Comparison of ENCODE assay signal across 26 mouse cellular contexts in the genomic region with DNA sequence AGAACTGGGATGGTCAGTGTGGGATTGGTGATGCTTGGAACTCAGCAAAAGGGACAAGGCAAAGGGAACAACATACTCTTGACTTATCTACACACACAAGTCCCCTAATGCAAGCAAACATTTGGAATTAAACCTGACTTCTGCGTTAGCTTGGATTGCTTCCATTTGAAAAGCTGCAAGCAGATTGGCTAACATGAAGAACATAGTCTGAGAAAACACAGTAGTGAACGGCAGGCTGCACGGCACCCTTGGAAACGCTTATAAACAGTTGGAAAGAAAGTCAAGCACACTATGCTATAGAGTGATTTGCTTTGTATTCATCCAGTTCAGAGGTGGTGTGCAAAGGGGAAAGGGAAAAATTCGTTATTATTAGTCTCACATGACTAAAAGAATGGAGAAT.
"Had no signal": no experiment of that assay in that cellular context is flagged by ENCODE, and none has a peak within 500 bp of the region (broad histone marks: within the 10 kb centered on the region; RNA-seq: fewer than 3 reads in every experiment).

No protein-coding gene starts in this region.

- H3K27ac ChIP-seq: embryonic facial prominence, embryonic 10.5 days; embryonic facial prominence, embryonic 12.5 days; embryonic facial prominence, embryonic 13.5 days; embryonic facial prominence, embryonic 15.5 days; forebrain, embryonic 10.5 days; forebrain, embryonic 12.5 days; gastrocnemius, adult 2 months; heart, adult 2 months; heart, embryonic 13.5 days had no signal

- H3K9ac ChIP-seq: embryonic facial prominence, embryonic 12.5 days; embryonic facial prominence, embryonic 13.5 days; embryonic facial prominence, embryonic 15.5 days; forebrain, embryonic 12.5 days; forebrain, embryonic 15.5 days; heart, embryonic 12.5 days; heart, embryonic 13.5 days had no signal

- H3K4me2 ChIP-seq: embryonic facial prominence, embryonic 12.5 days; embryonic facial prominence, embryonic 13.5 days; embryonic facial prominence, embryonic 15.5 days; forebrain, embryonic 12.5 days; forebrain, embryonic 15.5 days; heart, embryonic 11.5 days; heart, embryonic 12.5 days; heart, embryonic 13.5 days had no signal

- H3K9me3 ChIP-seq: embryonic facial prominence, embryonic 10.5 days; embryonic facial prominence, embryonic 12.5 days; embryonic facial prominence, embryonic 13.5 days; embryonic facial prominence, embryonic 15.5 days; forebrain, embryonic 10.5 days; forebrain, embryonic 12.5 days; forebrain, embryonic 15.5 days; heart, embryonic 12.5 days; heart, embryonic 13.5 days had no signal

- H3K27me3 ChIP-seq: embryonic facial prominence, embryonic 12.5 days; embryonic facial prominence, embryonic 13.5 days; embryonic facial prominence, embryonic 15.5 days; forebrain, embryonic 15.5 days; heart, embryonic 12.5 days; heart, embryonic 13.5 days had no signal

- H3K4me3 ChIP-seq: embryonic facial prominence, embryonic 10.5 days; embryonic facial prominence, embryonic 12.5 days; embryonic facial prominence, embryonic 13.5 days; embryonic facial prominence, embryonic 15.5 days; erythroblast, embryonic 14.5 days; forebrain, embryonic 10.5 days; forebrain, embryonic 12.5 days; forebrain, embryonic 15.5 days; gastrocnemius, adult 2 months; heart, adult 2 months; heart, embryonic 12.5 days; heart, embryonic 13.5 days had no signal

- ATAC-seq: forebrain, embryonic 15.5 days had no signal

- H3K4me1 ChIP-seq: embryonic facial prominence, embryonic 10.5 days; embryonic facial prominence, embryonic 12.5 days; embryonic facial prominence, embryonic 13.5 days; embryonic facial prominence, embryonic 15.5 days; forebrain, embryonic 10.5 days; forebrain, embryonic 12.5 days; heart, embryonic 12.5 days; heart, embryonic 13.5 days had no signal

- DNase-seq: cerebellum, adult 2 months; cerebellum, adult 8-10 months; cerebellum, adult 9-10 months; cerebellum, adult 9-11 months; cerebellum, postnatal 10 days; cerebellum, postnatal 14 days; cerebellum, postnatal 25 days; cerebellum, postnatal 36 days; embryo, embryonic 11 days; gastrocnemius, adult 2 months; gastrocnemius, postnatal 10 days; gastrocnemius, postnatal 14 days; gastrocnemius, postnatal 36 days; heart, adult 18-20 months; heart, adult 2 months had no signal

- H3K36me3 ChIP-seq: embryonic facial prominence, embryonic 10.5 days; embryonic facial prominence, embryonic 12.5 days; embryonic facial prominence, embryonic 13.5 days; embryonic facial prominence, embryonic 15.5 days; forebrain, embryonic 10.5 days; forebrain, embryonic 12.5 days; forebrain, embryonic 15.5 days; heart, embryonic 12.5 days; heart, embryonic 13.5 days had no signal
